Mouse (Mus musculus): Measurements from ENCODE around the gene Lrpap1. TPM values are rescaled to one million over a fixed set of nuclear protein-coding genes. Genes with fewer than 3 reads are reported as not detected.

Lrpap1 gene
- total and polyA plus RNA-seq, 3 experiments, result 33.1 to 59.0 (median 49.0) TPM

- TF ChIP-seq EP300 (IDR thresholded peaks at IDR 0.05; ENCODE audit: insufficient read depth, low read depth, low read length) (no peak), CTCF (IDR thresholded peaks at IDR 0.05) (no peak), POLR2A (IDR thresholded peaks at IDR 0.05; ENCODE audit: insufficient read depth, low read depth, low read length) (no peak)
- H3K27ac ChIP-seq, result no peak overlapping the region
- H3K9ac ChIP-seq (ENCODE audit: low read depth, low read length), result no peak overlapping the region
- DNase-seq, result no peak
- no peaks in the 10 kb centered on the region for H3K79me2 ChIP-seq (replicated peaks; ENCODE audit: control insufficient read depth, insufficient read depth, low read length)
- no peak overlapping the region for H3K4me3 ChIP-seq
- H3K27me3 ChIP-seq (ENCODE audit: control insufficient read depth, insufficient read depth, low read length), result no peaks in the 10 kb centered on the region
- H3K4me1 ChIP-seq (ENCODE audit: control insufficient read depth, insufficient read depth, low read length), result no peaks in the 10 kb centered on the region
- intact Hi-C loops (cut with DNase I), result no loop called here
- 75% methylated on average over 3 of the region's 3 CpGs for WGBS
- H3K36me3 ChIP-seq (ENCODE audit: control insufficient read depth, insufficient read depth, low read length), result no peaks in the 10 kb centered on the region
Observed at GRCm38 (mm10) chr5:35116002-35116401, 10.4 kb upstream of the Lrpap1 start.

- intact Hi-C loops (cut with DNase I), result no loop called here
Observed at GRCm38 (mm10) chr5:35112444-35112843, 6.9 kb upstream of the Lrpap1 start.

GRCm38 (mm10) chr5:35105922-35106298 lies 344 bp upstream of the Lrpap1 start:
- Histone ChIP-seq H3K27ac (peak overlapping the region; percentile 80), H3K79me2 (replicated peaks; ENCODE audit: control insufficient read depth, insufficient read depth, low read length) (peaks cover 2% of the 10 kb centered on the region; the same call in 1 of the 2 replicates), H3K9ac (ENCODE audit: low read depth, low read length) (peak overlapping the region; percentile 55), H3K27me3 (ENCODE audit: control insufficient read depth, insufficient read depth, low read length) (no peaks in the 10 kb centered on the region), H3K4me3 (peak overlapping the region; percentile 57), H3K36me3 (ENCODE audit: control insufficient read depth, insufficient read depth, low read length) (no peaks in the 10 kb centered on the region), H3K4me1 (ENCODE audit: control insufficient read depth, insufficient read depth, low read length) (peaks cover 5% of the 10 kb centered on the region)
- no peak for TF ChIP-seq CTCF (IDR thresholded peaks at IDR 0.05)
- TF ChIP-seq POLR2A (IDR thresholded peaks at IDR 0.05; ENCODE audit: insufficient read depth, low read depth, low read length), result no peak
- no peak for TF ChIP-seq EP300 (IDR thresholded peaks at IDR 0.05; ENCODE audit: insufficient read depth, low read depth, low read length)
- 2% methylated on average over 11 of the region's 11 CpGs for WGBS
- DNase-seq, result no peak
- intact Hi-C loops (cut with DNase I), result no loop called here

More at GRCm38 (mm10) chr5:35112444-35112843, 6.9 kb upstream of the Lrpap1 start:
- WGBS, result 65% methylated on average over 4 of the region's 4 CpGs
- Histone ChIP-seq H3K27ac (no peak overlapping the region), H3K27me3 (ENCODE audit: control insufficient read depth, insufficient read depth, low read length) (no peaks in the 10 kb centered on the region), H3K36me3 (ENCODE audit: control insufficient read depth, insufficient read depth, low read length) (no peaks in the 10 kb centered on the region), H3K4me3 (no peak overlapping the region), H3K9ac (ENCODE audit: low read depth, low read length) (no peak overlapping the region), H3K79me2 (replicated peaks; ENCODE audit: control insufficient read depth, insufficient read depth, low read length) (no peaks in the 10 kb centered on the region), H3K4me1 (ENCODE audit: control insufficient read depth, insufficient read depth, low read length) (no peaks in the 10 kb centered on the region)
- no peak for DNase-seq
- TF ChIP-seq POLR2A (IDR thresholded peaks at IDR 0.05; ENCODE audit: insufficient read depth, low read depth, low read length) (no peak), CTCF (IDR thresholded peaks at IDR 0.05) (no peak), EP300 (IDR thresholded peaks at IDR 0.05; ENCODE audit: insufficient read depth, low read depth, low read length) (no peak)

- Histone ChIP-seq H3K27ac (no peak overlapping the region), H3K4me3 (peak overlapping the region; percentile 57; the same call in 1 of the 2 replicates), H3K9ac (ENCODE audit: low read depth, low read length) (no peak overlapping the region), H3K79me2 (replicated peaks; ENCODE audit: control insufficient read depth, insufficient read depth, low read length) (peaks cover 2% of the 10 kb centered on the region; the same call in 1 of the 2 replicates), H3K36me3 (ENCODE audit: control insufficient read depth, insufficient read depth, low read length) (no peaks in the 10 kb centered on the region), H3K4me1 (ENCODE audit: control insufficient read depth, insufficient read depth, low read length) (peaks cover 5% of the 10 kb centered on the region), H3K27me3 (ENCODE audit: control insufficient read depth, insufficient read depth, low read length) (no peaks in the 10 kb centered on the region)
- no peak for TF ChIP-seq CTCF (IDR thresholded peaks at IDR 0.05)
- no peak for TF ChIP-seq EP300 (IDR thresholded peaks at IDR 0.05; ENCODE audit: insufficient read depth, low read depth, low read length)
- TF ChIP-seq POLR2A (IDR thresholded peaks at IDR 0.05; ENCODE audit: insufficient read depth, low read depth, low read length), result no peak
- 79% methylated on average over 8 of the region's 8 CpGs for WGBS
- intact Hi-C loops (cut with DNase I), result no loop called here
- no peak for DNase-seq
Observed at GRCm38 (mm10) chr5:35104183-35104959, 1.2 kb downstream of the Lrpap1 start.

GRCm38 (mm10) chr5:35103528-35103927 lies 2.0 kb downstream of the Lrpap1 start:
- peaks cover 2% of the 10 kb centered on the region; the same call in 1 of the 2 replicates for H3K79me2 ChIP-seq (replicated peaks; ENCODE audit: control insufficient read depth, insufficient read depth, low read length)
- H3K9ac ChIP-seq (ENCODE audit: low read depth, low read length), result no peak overlapping the region
- no peak overlapping the region for H3K27ac ChIP-seq
- no peaks in the 10 kb centered on the region for H3K27me3 ChIP-seq (ENCODE audit: control insufficient read depth, insufficient read depth, low read length)
- TF ChIP-seq POLR2A (IDR thresholded peaks at IDR 0.05; ENCODE audit: insufficient read depth, low read depth, low read length), result no peak
- no peak for TF ChIP-seq CTCF (IDR thresholded peaks at IDR 0.05)
- no peak for TF ChIP-seq EP300 (IDR thresholded peaks at IDR 0.05; ENCODE audit: insufficient read depth, low read depth, low read length)
- intact Hi-C loops (cut with DNase I), result no loop called here
- no peak overlapping the region for H3K4me3 ChIP-seq
- H3K4me1 ChIP-seq (ENCODE audit: control insufficient read depth, insufficient read depth, low read length), result peaks cover 5% of the 10 kb centered on the region
- no peak for DNase-seq
- no peaks in the 10 kb centered on the region for H3K36me3 ChIP-seq (ENCODE audit: control insufficient read depth, insufficient read depth, low read length)
- 67% methylated on average over 2 of the region's 2 CpGs for WGBS

- H3K79me2 ChIP-seq (replicated peaks; ENCODE audit: control insufficient read depth, insufficient read depth, low read length), result peaks cover 2% of the 10 kb centered on the region; the same call in 1 of the 2 replicates
- H3K27ac ChIP-seq, result no peak overlapping the region
- TF ChIP-seq EP300 (IDR thresholded peaks at IDR 0.05; ENCODE audit: insufficient read depth, low read depth, low read length) (no peak), CTCF (IDR thresholded peaks at IDR 0.05) (no peak), POLR2A (IDR thresholded peaks at IDR 0.05; ENCODE audit: insufficient read depth, low read depth, low read length) (no peak)
- DNase-seq, result no peak
- no peaks in the 10 kb centered on the region for H3K27me3 ChIP-seq (ENCODE audit: control insufficient read depth, insufficient read depth, low read length)
- intact Hi-C loops (cut with DNase I), result no loop called here
- no peak overlapping the region for H3K9ac ChIP-seq (ENCODE audit: low read depth, low read length)
- H3K36me3 ChIP-seq (ENCODE audit: control insufficient read depth, insufficient read depth, low read length), result no peaks in the 10 kb centered on the region
- H3K4me3 ChIP-seq, result no peak overlapping the region
- WGBS, result 90% methylated on average over 8 of the region's 8 CpGs
- H3K4me1 ChIP-seq (ENCODE audit: control insufficient read depth, insufficient read depth, low read length), result peaks cover 5% of the 10 kb centered on the region
Observed at GRCm38 (mm10) chr5:35103086-35103485, 2.5 kb downstream of the Lrpap1 start.

All from heart, adult 2 months (tissue).